Mouse (Mus musculus): ENCODE measurements around the gene Slc43a1. TPM values are rescaled to one million over a fixed set of nuclear protein-coding genes. Genes with fewer than 3 reads are reported as not detected.
A peak's percentile ranks its signal among the peaks of the same experiment; 100 is the strongest.
"Not testable (repeated sequence)": the region's sequence is repeated elsewhere in the genome, so short reads cannot be mapped to it uniquely, and the experiment has no call there.

Slc43a1 gene
- total RNA-seq (2017), result 3.4 and 4.7 TPM in 2 replicates

- no peak for ATAC-seq (ENCODE audit: extremely low read depth, insufficient number of reproducible peaks, low FRiP score, poor library complexity, severe bottlenecking)
Measured at GRCm38 (mm10) chr2:84838593-84838949, at the start of gene Slc43a1. Gene Slc43a1, plus strand, starts transcription at chr2:84838850.

GRCm38 (mm10) chr2:84790418-84790817 is 48.2 kb upstream of the Slc43a1 start:
- ATAC-seq (ENCODE audit: extremely low read depth, insufficient number of reproducible peaks, low FRiP score, poor library complexity, severe bottlenecking), result no peak

GRCm38 (mm10) chr2:84792516-84792915 is 46.1 kb upstream of the Slc43a1 start:
- no peak for ATAC-seq (ENCODE audit: extremely low read depth, insufficient number of reproducible peaks, low FRiP score, poor library complexity, severe bottlenecking)

GRCm38 (mm10) chr2:84793154-84793553 is 45.5 kb upstream of the Slc43a1 start:
- ATAC-seq (ENCODE audit: extremely low read depth, insufficient number of reproducible peaks, low FRiP score, poor library complexity, severe bottlenecking), result no peak

GRCm38 (mm10) chr2:84793871-84794270 is 44.8 kb upstream of the Slc43a1 start:
- no peak for ATAC-seq (ENCODE audit: extremely low read depth, insufficient number of reproducible peaks, low FRiP score, poor library complexity, severe bottlenecking)

- ATAC-seq (ENCODE audit: extremely low read depth, insufficient number of reproducible peaks, low FRiP score, poor library complexity, severe bottlenecking), result peak; percentile 71
Measured at GRCm38 (mm10) chr2:84797833-84798492, 40.7 kb upstream of the Slc43a1 start.

- peak; percentile 35; the same call in 1 of the 2 replicates for ATAC-seq (ENCODE audit: extremely low read depth, insufficient number of reproducible peaks, low FRiP score, poor library complexity, severe bottlenecking)
Measured at GRCm38 (mm10) chr2:84798493-84798921, 40.1 kb upstream of the Slc43a1 start, which contains the start of gene Ube2l6. Gene Ube2l6, plus strand, starts transcription at chr2:84798828.

- peak; percentile 83 for ATAC-seq (ENCODE audit: extremely low read depth, insufficient number of reproducible peaks, low FRiP score, poor library complexity, severe bottlenecking)
Measured at GRCm38 (mm10) chr2:84799041-84799561, 39.5 kb upstream of the Slc43a1 start.

- no peak for ATAC-seq (ENCODE audit: extremely low read depth, insufficient number of reproducible peaks, low FRiP score, poor library complexity, severe bottlenecking)
Measured at GRCm38 (mm10) chr2:84800304-84800703, 38.3 kb upstream of the Slc43a1 start.

- not testable (repeated sequence) for ATAC-seq (ENCODE audit: extremely low read depth, insufficient number of reproducible peaks, low FRiP score, poor library complexity, severe bottlenecking)
Measured at GRCm38 (mm10) chr2:84801223-84801622, 37.4 kb upstream of the Slc43a1 start.

GRCm38 (mm10) chr2:84803963-84804362 is 34.7 kb upstream of the Slc43a1 start:
- ATAC-seq (ENCODE audit: extremely low read depth, insufficient number of reproducible peaks, low FRiP score, poor library complexity, severe bottlenecking), result no peak

GRCm38 (mm10) chr2:84806546-84806945 is 32.1 kb upstream of the Slc43a1 start:
- ATAC-seq (ENCODE audit: extremely low read depth, insufficient number of reproducible peaks, low FRiP score, poor library complexity, severe bottlenecking), result no peak

- no peak for ATAC-seq (ENCODE audit: extremely low read depth, insufficient number of reproducible peaks, low FRiP score, poor library complexity, severe bottlenecking)
Measured at GRCm38 (mm10) chr2:84809330-84809729, 29.3 kb upstream of the Slc43a1 start.

GRCm38 (mm10) chr2:84810526-84810885 is 28.1 kb upstream of the Slc43a1 start:
- ATAC-seq (ENCODE audit: extremely low read depth, insufficient number of reproducible peaks, low FRiP score, poor library complexity, severe bottlenecking), result no peak

- ATAC-seq (ENCODE audit: extremely low read depth, insufficient number of reproducible peaks, low FRiP score, poor library complexity, severe bottlenecking), result peak; percentile 87
Measured at GRCm38 (mm10) chr2:84810886-84811577, 27.6 kb upstream of the Slc43a1 start.

GRCm38 (mm10) chr2:84811880-84812279 is 26.8 kb upstream of the Slc43a1 start:
- no peak for ATAC-seq (ENCODE audit: extremely low read depth, insufficient number of reproducible peaks, low FRiP score, poor library complexity, severe bottlenecking)

- no peak for ATAC-seq (ENCODE audit: extremely low read depth, insufficient number of reproducible peaks, low FRiP score, poor library complexity, severe bottlenecking)
Measured at GRCm38 (mm10) chr2:84812676-84813075, 26.0 kb upstream of the Slc43a1 start.

GRCm38 (mm10) chr2:84819861-84820260 is 18.8 kb upstream of the Slc43a1 start:
- no peak for ATAC-seq (ENCODE audit: extremely low read depth, insufficient number of reproducible peaks, low FRiP score, poor library complexity, severe bottlenecking)

GRCm38 (mm10) chr2:84822552-84822951 is 16.1 kb upstream of the Slc43a1 start, which contains the start of gene Smtnl1:
Gene Smtnl1, minus strand, starts transcription at chr2:84822652.
- ATAC-seq (ENCODE audit: extremely low read depth, insufficient number of reproducible peaks, low FRiP score, poor library complexity, severe bottlenecking), result no peak

- no peak for ATAC-seq (ENCODE audit: extremely low read depth, insufficient number of reproducible peaks, low FRiP score, poor library complexity, severe bottlenecking)
Measured at GRCm38 (mm10) chr2:84823237-84823636, 15.4 kb upstream of the Slc43a1 start.

Measured in neutrophil, adult 5-6 weeks (primary cell).